Mouse (Mus musculus): ENCODE results near the gene Aco1.

GRCm38 (mm10) chr4:40193461-40193860, 50.6 kb downstream of the Aco1 start:
- TF ChIP-seq TAL1 (conservative IDR thresholded peaks at IDR 0.05; ENCODE audit: low read depth, low read length) (no peak), CTCF (IDR thresholded peaks at IDR 0.05; ENCODE audit: low read depth, low read length) (no peak), GATA1 (IDR thresholded peaks at IDR 0.05; ENCODE audit: borderline replicate concordance, low read length) (no peak), GATA2 (IDR thresholded peaks at IDR 0.05; ENCODE audit: borderline replicate concordance, low read depth, low read length) (no peak)

Data from G1E (cell line).